Mouse (Mus musculus) Patski (cell line): Measurements from ENCODE around the gene Flad1. TPM values are rescaled to one million over a fixed set of nuclear protein-coding genes. Genes with fewer than 3 reads are reported as not detected.

Experiments
- ATAC-seq: fragments of 100-300 bp; one replicate; pipeline ENCODE4 v1.8.0; 2021
- CTCF ChIA-PET: fragments of 350-600 bp; sonication (Branson Sonifier 250); formaldehyde crosslinking; loops from one replicate; lab custom pipeline; 2022; ENCODE audit warnings: inconsistent platforms; lab: Charles Lee
- POLR2A ChIA-PET: fragments of 350-600 bp; sonication (Branson Sonifier 250); formaldehyde crosslinking; loops from one replicate; lab custom pipeline; 2022; ENCODE audit warnings: antibody characterized with exemption, inconsistent platforms; lab: Charles Lee
- DNase-seq: peaks from one replicate; pipeline ENCODE4 v3.0.0-alpha.2; 2011; ENCODE audit warnings: low read depth, low spot score
- H3K27me3 ChIP-seq: fragments of 371-371 bp; one replicate; pipeline ENCODE4 v1.5.1; 2021
- CTCF ChIP-seq: fragments of 100-300 bp; IDR thresholded peaks from one replicate; pipeline ENCODE4 v1.5.1; 2021
- in situ Hi-C: fragments of 300-500 bp; cut with MboI; formaldehyde crosslinking; loops from 3 replicates; pipeline ENCODE4 v1.11.1; 2018; ENCODE audit warnings: low pct_unique_long_range_greater_than_20kb, mixed read lengths
- polyA plus RNA-seq: library from polyadenylated mRNA; unstranded; gene quantifications from one replicate; pipeline ENCODE4 v1.2.3, GENCODE M21; 2021

Gene Flad1
- polyA plus RNA-seq, 1 experiment from 2014 or later, result 40.6 TPM

- ATAC-seq, result no peak
Measured at GRCm38 (mm10) chr3:89401329-89401728, 10.3 kb downstream of the Flad1 start.

GRCm38 (mm10) chr3:89396654-89397005 lies 15.0 kb downstream of the Flad1 start:
- in situ Hi-C loops, result no loop called here
- ATAC-seq (no peak), DNase-seq (no peak)
- H3K27me3 ChIP-seq, result no peaks in the 10 kb centered on the region
- ChIA-PET CTCF (interaction anchor here (0.7 to 4.0 kb wide), 24 partner anchors 11 to 109 kb away, joined by 3 to 50 read pairs (median 5); partner anchors contain the start of genes Cks1b, Pbxip1, Pmvk and Shc1), POLR2A (interaction anchor here (1.3 to 8.2 kb wide), 4 partner anchors 14 to 85 kb away, joined by 3 to 56 read pairs (median 15); partner anchors contain the start of gene Flad1)
- no peak for TF ChIP-seq CTCF

More at GRCm38 (mm10) chr3:89401329-89401728, 10.3 kb downstream of the Flad1 start:
- DNase-seq, result no peak
- H3K27me3 ChIP-seq, result no peaks in the 10 kb centered on the region
- TF ChIP-seq CTCF, result no peak
- ChIA-PET POLR2A (interaction anchor here (0.6 kb wide), 1 partner anchor 1632 kb away, joined by 3 read pairs; no protein-coding TSS in a partner anchor), CTCF (no interaction called here)
- in situ Hi-C loops, result no loop called here

GRCm38 (mm10) chr3:89395806-89396653 lies 15.6 kb downstream of the Flad1 start:
- no peaks in the 10 kb centered on the region for H3K27me3 ChIP-seq
- ChIA-PET POLR2A (interaction anchor here (1.1 to 8.2 kb wide), 6 partner anchors 11 to 86 kb away, joined by 3 to 56 read pairs (median 8); partner anchors contain the start of gene Flad1), CTCF (interaction anchor here (0.7 to 4.0 kb wide), 24 partner anchors 12 to 108 kb away, joined by 3 to 50 read pairs (median 5); partner anchors contain the start of genes Cks1b, Pbxip1, Pmvk and Shc1)
- DNase-seq (no peak), ATAC-seq (peak; percentile 5)
- in situ Hi-C loops, result no loop called here
- no peak for TF ChIP-seq CTCF

GRCm38 (mm10) chr3:89395419-89395805 lies 16.3 kb downstream of the Flad1 start:
- CTCF ChIA-PET, result interaction anchor here (1.3 to 4.0 kb wide), 7 partner anchors 13 to 107 kb away, joined by 4 to 50 read pairs (median 9); partner anchors contain the start of genes Cks1b and Shc1
- DNase-seq (no peak), ATAC-seq (no peak)
- in situ Hi-C loops, result no loop called here
- POLR2A ChIA-PET, result interaction anchor here (1.1 to 8.2 kb wide), 5 partner anchors 12 to 53 kb away, joined by 3 to 56 read pairs (median 13); partner anchors contain the start of gene Flad1
- TF ChIP-seq CTCF, result no peak
- H3K27me3 ChIP-seq, result no peaks in the 10 kb centered on the region

GRCm38 (mm10) chr3:89394894-89395256 lies 16.8 kb downstream of the Flad1 start:
- ChIA-PET POLR2A (interaction anchor here (0.6 to 8.2 kb wide), 8 partner anchors 12 to 89 kb away, joined by 3 to 56 read pairs (median 4); partner anchors contain the start of gene Flad1), CTCF (interaction anchor here (1.3 to 4.0 kb wide), 3 partner anchors 13 to 62 kb away, joined by 4 to 50 read pairs (median 22); no protein-coding TSS in a partner anchor)
- DNase-seq (peak; percentile 85), ATAC-seq (peak; percentile 6)
- TF ChIP-seq CTCF, result no peak
- in situ Hi-C loops, result no loop called here
- H3K27me3 ChIP-seq, result no peaks in the 10 kb centered on the region

GRCm38 (mm10) chr3:89394006-89394893 lies 17.4 kb downstream of the Flad1 start, which contains the start of gene Zbtb7b:
Zbtb7b (minus strand) TSS chr3:89394776.
- DNase-seq (peak; percentile 78), ATAC-seq (peak; percentile 48)
- in situ Hi-C loops, result no loop called here
- no peaks in the 10 kb centered on the region for H3K27me3 ChIP-seq
- CTCF ChIA-PET, result interaction anchor here (0.9 to 4.0 kb wide), 7 partner anchors 8 to 91 kb away, joined by 3 to 50 read pairs (median 4); partner anchors contain the start of gene Lenep
- TF ChIP-seq CTCF, result no peak
- POLR2A ChIA-PET, result interaction anchor here (0.6 to 8.2 kb wide), 8 partner anchors 16 to 96 kb away, joined by 3 to 56 read pairs (median 3); partner anchors contain the start of gene Flad1

GRCm38 (mm10) chr3:89393605-89394004 lies 18.1 kb downstream of the Flad1 start:
- H3K27me3 ChIP-seq, result no peaks in the 10 kb centered on the region
- no peak for TF ChIP-seq CTCF
- CTCF ChIA-PET, result interaction anchor here (0.9 to 1.9 kb wide), 5 partner anchors 9 to 92 kb away, joined by 3 to 6 read pairs (median 3); partner anchors contain the start of gene Lenep
- peak; percentile 66 for ATAC-seq
- POLR2A ChIA-PET, result interaction anchor here (1.1 to 8.2 kb wide), 3 partner anchors 23 to 97 kb away, joined by 3 to 56 read pairs (median 13); no protein-coding TSS in a partner anchor
- in situ Hi-C loops, result no loop called here
- peak; percentile 99 for DNase-seq

GRCm38 (mm10) chr3:89392871-89393311 lies 18.8 kb downstream of the Flad1 start:
- POLR2A ChIA-PET, result interaction anchor here (0.7 to 8.2 kb wide), 6 partner anchors 17 to 112 kb away, joined by 3 to 56 read pairs (median 6); partner anchors contain the start of gene Efna1
- in situ Hi-C loops, result no loop called here
- TF ChIP-seq CTCF, result no peak
- CTCF ChIA-PET, result interaction anchor here (0.9 to 2.1 kb wide), 6 partner anchors 9 to 93 kb away, joined by 3 to 11 read pairs (median 4); partner anchors contain the start of gene Lenep
- no peaks in the 10 kb centered on the region for H3K27me3 ChIP-seq
- no peak for ATAC-seq
- no peak for DNase-seq
